Mouse (Mus musculus) ES-E14 (cell line): ENCODE results near the gene Samm50. TPM values are rescaled to one million over a fixed set of nuclear protein-coding genes. Genes with fewer than 3 reads are reported as not detected.

ENCODE experiments used
- DNase-seq: peaks from one replicate; pipeline ENCODE4 v3.0.0-alpha.2; 2013; ENCODE audit warnings: low read depth, low spot score
- H3K27ac ChIP-seq: 2 replicates; pipeline ENCODE4 v1.5.1; 2012; ENCODE audit warnings: low read depth, mild to moderate bottlenecking, low read length, moderate library complexity, mixed read lengths; ENCODE audit not compliant: poor library complexity, insufficient read depth, severe bottlenecking
- H3K36me3 ChIP-seq: 2 replicates; pipeline ENCODE4 v1.6.1; 2012; ENCODE audit warnings: mild to moderate bottlenecking, low read length, moderate library complexity, mixed read lengths; ENCODE audit not compliant: control insufficient read depth, poor library complexity, insufficient read depth, severe bottlenecking
- H3K4me1 ChIP-seq, 2 experiments: fragments of 150-350 bp in 1 of 2; sonication (generic) in 1 of 2; 2 replicates each; pipeline ENCODE4 v1.6.1; 2012; ENCODE audit warnings: low read length in 2 of 2, mild to moderate bottlenecking in 1 of 2, mixed read lengths in 1 of 2; ENCODE audit not compliant: control insufficient read depth in 2 of 2, insufficient read depth in 2 of 2, poor library complexity in 1 of 2
- H3K4me3 ChIP-seq, 2 experiments: fragments of 150-350 bp in 1 of 2; sonication (generic) in 1 of 2; 2 replicates each; pipeline ENCODE4 v1.5.1; 2012; ENCODE audit warnings: low read length in 2 of 2, low read depth in 1 of 2, mild to moderate bottlenecking in 1 of 2, mixed read lengths in 1 of 2; ENCODE audit not compliant: insufficient read depth in 1 of 2, poor library complexity in 1 of 2, severe bottlenecking in 1 of 2
- H3K9ac ChIP-seq: 2 replicates; pipeline ENCODE4 v1.6.1; 2012; ENCODE audit warnings: low read depth, mild to moderate bottlenecking, low read length, mixed read lengths; ENCODE audit not compliant: poor library complexity, insufficient read depth, severe bottlenecking
- H3K9me3 ChIP-seq: fragments of 150-350 bp; sonication (generic); 2 replicates; pipeline ENCODE4 v1.6.1; 2012; ENCODE audit warnings: low read depth, mild to moderate bottlenecking, low read length; ENCODE audit not compliant: control insufficient read depth, insufficient read depth
- CHD2 ChIP-seq: IDR thresholded peaks from 2 replicates; pipeline ENCODE4 v1.6.1; 2014; ENCODE audit warnings: mild to moderate bottlenecking, low read depth, low read length, inconsistent platforms
- HCFC1 ChIP-seq: IDR thresholded peaks from 2 replicates; pipeline ENCODE4 v1.6.1; 2012; ENCODE audit warnings: low read length, inconsistent platforms, borderline replicate concordance; ENCODE audit not compliant: insufficient read depth
- MAFK ChIP-seq: IDR thresholded peaks from 2 replicates; pipeline ENCODE4 v1.6.1; 2014; ENCODE audit warnings: mild to moderate bottlenecking, low read depth, low read length, inconsistent platforms; ENCODE audit not compliant: insufficient read depth
- ZC3H11A ChIP-seq: IDR thresholded peaks from 2 replicates; pipeline ENCODE4 v1.6.1; 2012; ENCODE audit warnings: low read depth, mild to moderate bottlenecking, inconsistent platforms, low read length, borderline replicate concordance
- ZNF384 ChIP-seq: IDR thresholded peaks from 2 replicates; pipeline ENCODE4 v1.6.1; 2012; ENCODE audit warnings: low read depth, low read length, inconsistent platforms
- in situ Hi-C, 2 experiments: fragments of 600-800 bp; cut with MboI; formaldehyde crosslinking; loops; one replicate each; pipeline ENCODE4 v1.15.1; 2025; ENCODE audit warnings: low sequenced_read_pairs in 2 of 2, inconsistent platforms in 1 of 2; ENCODE audit not compliant: unreplicated experiment in 2 of 2
- total RNA-seq: library from RNA; depleted of rRNA; stranded (reverse); fragments of 300-350 nt; gene quantifications from 2 replicates; pipeline ENCODE4 v1.2.3, GENCODE M21; 2012

The Samm50 gene
- total RNA-seq, 1 experiment, result 107 TPM

- peak overlapping the region in 1 of 2 experiments; percentile 22; a peak in 1 of 4 replicates for H3K4me3 ChIP-seq
- peak overlapping the region; percentile 81 for H3K27ac ChIP-seq
Observed at GRCm38 (mm10) chr15:84189881-84190280, 2.2 kb upstream of the Samm50 start.

GRCm38 (mm10) chr15:84191724-84192057 lies 350 bp upstream of the Samm50 start:
- Histone ChIP-seq H3K4me1 (peaks cover 8 to 25% of the 10 kb centered on the region in 2 experiments; a peak in 3 of 4 replicates), H3K9me3 (no peaks in the 10 kb centered on the region), H3K4me3 (peak overlapping the region; percentile 82 to 87), H3K9ac (peak overlapping the region; percentile 90), H3K36me3 (peaks cover 14% of the 10 kb centered on the region), H3K27ac (peak overlapping the region; percentile 71; the same call in 1 of the 2 replicates)
- TF ChIP-seq CHD2 (no peak), ZC3H11A (no peak), HCFC1 (no peak), ZNF384 (no peak), MAFK (no peak)
- DNase-seq, result no peak
- in situ Hi-C loops, result no loop called here

More at GRCm38 (mm10) chr15:84189881-84190280, 2.2 kb upstream of the Samm50 start:
- peak; percentile 59 for DNase-seq
- in situ Hi-C loops, result no loop called here
- Histone ChIP-seq H3K9me3 (no peaks in the 10 kb centered on the region), H3K4me1 (peaks cover 15 to 37% of the 10 kb centered on the region in 2 experiments; a peak in 3 of 4 replicates), H3K9ac (peak overlapping the region; percentile 26; the same call in 1 of the 2 replicates), H3K36me3 (peaks cover 4% of the 10 kb centered on the region; the same call in 1 of the 2 replicates)
- TF ChIP-seq HCFC1, result peak; percentile 99
- no peak for TF ChIP-seq ZC3H11A

- H3K36me3 ChIP-seq, result peaks cover 62% of the 10 kb centered on the region
- H3K4me1 ChIP-seq, result peaks cover 3 to 6% of the 10 kb centered on the region in 2 experiments; a peak in 2 of 4 replicates
- in situ Hi-C loops, result no loop called here
- no peaks in the 10 kb centered on the region for H3K9me3 ChIP-seq
- TF ChIP-seq HCFC1 (no peak), ZNF384 (no peak), MAFK (no peak), CHD2 (no peak), ZC3H11A (no peak)
- H3K9ac ChIP-seq, result no peak overlapping the region
- H3K27ac ChIP-seq, result no peak overlapping the region
- no peak overlapping the region for H3K4me3 ChIP-seq
- DNase-seq, result no peak
Observed at GRCm38 (mm10) chr15:84196486-84197165, 4.6 kb downstream of the Samm50 start.

- H3K9me3 ChIP-seq, result no peaks in the 10 kb centered on the region
- in situ Hi-C loops, result no loop called here
- H3K27ac ChIP-seq, result no peak overlapping the region
- DNase-seq, result no peak
- no peak overlapping the region for H3K9ac ChIP-seq
- TF ChIP-seq HCFC1 (no peak), MAFK (no peak), ZC3H11A (no peak), CHD2 (no peak), ZNF384 (no peak)
- H3K4me1 ChIP-seq, result peaks cover 0 to 5% of the 10 kb centered on the region in 2 experiments; a peak in 1 of 4 replicates
- peaks cover 74% of the 10 kb centered on the region for H3K36me3 ChIP-seq
- no peak overlapping the region for H3K4me3 ChIP-seq
Observed at GRCm38 (mm10) chr15:84207327-84207726, 15.3 kb downstream of the Samm50 start.
